Mouse (Mus musculus): ENCODE data around the gene Cldnd1.

- TF ChIP-seq CEBPB (IDR thresholded peaks at IDR 0.05; ENCODE audit: low read depth) (no peak), CTCF (IDR thresholded peaks at IDR 0.05; ENCODE audit: control insufficient read depth, insufficient read depth, insufficient read length) (no peak), MYOD1 (IDR thresholded peaks at IDR 0.05; ENCODE audit: control insufficient read depth, insufficient read length, low read depth) (no peak)
These were observed 26.8 kb upstream of the Cldnd1 start for GRCm38 (mm10) chr16:58700816-58701424.

Measured in C2C12 (cell line).